In genomic region chr11:76622566-76623205, GRCm38 (mm10) we compare ENCODE assay signal across 8 mouse cellular contexts. TPM values are rescaled to one million over a fixed set of nuclear protein-coding genes. Genes with fewer than 3 reads are reported as not detected.
DNase-seq lines count a peak whose midpoint lies in the region; ATAC-seq lines count a peak whose summit lies in the region.
"Had no signal": no experiment of that assay in that cellular context is flagged by ENCODE, and none has a peak within 500 bp of the region (broad histone marks: within the 10 kb centered on the region; RNA-seq: fewer than 3 reads in every experiment).

No protein-coding gene starts in this region.

- no peaks in the 10 kb centered on the region for H3K9me3 ChIP-seq in midbrain, embryonic 12.5 days

- intact Hi-C loops in heart, postnatal 10 days (cut with DNase I): no loop called here

- peak overlapping the region; percentile 95 for H3K4me2 ChIP-seq in midbrain, embryonic 12.5 days (replicated peaks)

- H3K4me3 ChIP-seq in midbrain, embryonic 12.5 days: peak overlapping the region; percentile 60

- H3K9ac ChIP-seq in midbrain, embryonic 12.5 days (replicated peaks): peak overlapping the region; percentile 59

- H3K4me1 ChIP-seq in midbrain, embryonic 12.5 days: peaks cover 21% of the 10 kb centered on the region

- peaks cover 55% of the 10 kb centered on the region for H3K27me3 ChIP-seq in midbrain, embryonic 12.5 days

- no peak for ATAC-seq in midbrain, embryonic 12.5 days (ENCODE audit: low FRiP score, low read depth)

- under 1% methylated on average over 65 of the region's 66 CpGs for WGBS in midbrain, embryonic 12.5 days

- H3K27ac ChIP-seq in midbrain, embryonic 12.5 days (replicated peaks): no peak overlapping the region

- H3K36me3 ChIP-seq in midbrain, embryonic 12.5 days: no peaks in the 10 kb centered on the region

- DNase-seq in thymus, adult 18-20 months: peak; percentile 4 to 8
- no peak for DNase-seq in thymus, postnatal 0 days (ENCODE audit: low spot score)
- peak; percentile 45 for DNase-seq in embryo, embryonic 11 days
- DNase-seq in heart, postnatal 10 days: peak; percentile 23 to 44
- peak; percentile 46 to 69 for DNase-seq in kidney, postnatal 36 days
- DNase-seq in thymus, postnatal 14 days: peak; percentile 16

RNA-seq across cellular contexts. Expression of gene Abr, which starts 0.6 kb away (rescaled TPM):
- 21.7 and 23.9 TPM in 2 replicates for polyA plus RNA-seq in thymus, postnatal 0 days (2015; fragmentation: Nextera tagmentation; extraction: Ambion mirVana)
- total RNA-seq in heart, postnatal 10 days (2021): 10 to 100 TPM; 33.9 to 41.2 TPM
- 70.1 and 73.3 TPM in 2 replicates for polyA plus RNA-seq in midbrain, embryonic 12.5 days (2016; fragmentation: Nextera tagmentation; extraction: Ambion mirVana)

RNA-seq across cellular contexts. Expression of gene Bhlha9, which starts 49.6 kb away (rescaled TPM):
- not detected in 2 replicates for polyA plus RNA-seq in thymus, postnatal 0 days (2015; fragmentation: Nextera tagmentation; extraction: Ambion mirVana)
- not detected for total RNA-seq in heart, postnatal 10 days (2021)
- not detected in 2 replicates for polyA plus RNA-seq in midbrain, embryonic 12.5 days (2016; fragmentation: Nextera tagmentation; extraction: Ambion mirVana)
- total RNA-seq: hematopoietic stem cell, adult 5-6 weeks had no signal

RNA-seq across cellular contexts. Expression of gene Trarg1, which starts 56.9 kb away (rescaled TPM):
- polyA plus RNA-seq in thymus, postnatal 0 days (2015; fragmentation: Nextera tagmentation; extraction: Ambion mirVana): 1.6 and 1.9 TPM in 2 replicates
- total RNA-seq in heart, postnatal 10 days (2021): 1 to 10 TPM; 4.2 to 6.7 TPM
- not detected in 2 replicates for polyA plus RNA-seq in midbrain, embryonic 12.5 days (2016; fragmentation: Nextera tagmentation; extraction: Ambion mirVana)
- total RNA-seq: hematopoietic stem cell, adult 5-6 weeks had no signal
